Mouse (Mus musculus): ENCODE data around the gene Ctcfl.

DNA sequence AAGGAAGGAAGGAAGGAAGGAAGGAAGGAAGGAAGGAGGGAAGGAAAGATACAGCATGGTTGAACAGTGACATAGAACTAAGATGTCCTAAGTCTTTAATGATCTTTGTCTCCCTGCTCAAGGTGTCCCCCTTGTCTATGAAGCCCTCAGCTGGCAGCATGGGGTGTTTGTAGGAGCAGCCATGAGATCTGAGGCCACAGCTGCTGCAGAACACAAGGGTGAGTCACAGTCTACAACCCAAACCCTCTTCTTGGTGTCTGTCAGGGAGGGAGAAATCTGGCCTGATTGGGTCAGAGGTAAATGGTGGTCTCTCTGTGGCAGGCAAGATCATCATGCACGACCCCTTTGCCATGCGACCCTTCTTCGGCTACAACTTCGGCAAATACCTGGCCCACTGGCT lies 38.5 kb upstream of the Ctcfl start:
- TF ChIP-seq CTCF (IDR thresholded peaks at IDR 0.05; ENCODE audit: borderline replicate concordance, control insufficient read depth, extremely low read depth, insufficient read depth, low read length, poor library complexity) (no peak), POLR2A (IDR thresholded peaks at IDR 0.05; ENCODE audit: control insufficient read depth, extremely low read depth, insufficient read depth, low read length, poor library complexity) (no peak)

Measured in thymus, adult 2 months (tissue).